Mouse (Mus musculus) neural tube, embryonic 11.5 days (tissue): ENCODE measurements around the gene Cog4. TPM values are rescaled to one million over a fixed set of nuclear protein-coding genes. Genes with fewer than 3 reads are reported as not detected.

Source experiments
- ATAC-seq: fragments of 200-750 bp; cut with Nextera tagmentation; 2 replicates; pipeline ENCODE4 v1.8.0; 2017; ENCODE audit warnings: moderate number of reproducible peaks, mild to moderate bottlenecking, moderate TSS enrichment, moderate library complexity; ENCODE audit not compliant: insufficient read depth, low FRiP score, low TSS enrichment
- DNase-seq: peaks from one replicate; pipeline ENCODE4 v3.0.0-alpha.2; 2015; ENCODE audit warnings: low spot score
- H3K27ac ChIP-seq: fragments of 300-500 bp; sonication (generic); 2 replicates; pipeline ENCODE4 v1.5.1; 2014; ENCODE audit warnings: low read depth, mild to moderate bottlenecking, low read length
- H3K27me3 ChIP-seq: fragments of 300-500 bp; sonication (generic); 2 replicates; pipeline ENCODE4 v1.6.1; 2014; ENCODE audit warnings: mild to moderate bottlenecking, low read length, mixed read lengths; ENCODE audit not compliant: control insufficient read depth, insufficient read depth
- H3K36me3 ChIP-seq: fragments of 300-500 bp; sonication (generic); 2 replicates; pipeline ENCODE4 v1.6.1; 2014; ENCODE audit warnings: mild to moderate bottlenecking, low read length, moderate library complexity, mixed read lengths; ENCODE audit not compliant: control insufficient read depth, insufficient read depth
- H3K4me1 ChIP-seq: fragments of 300-500 bp; sonication (generic); 2 replicates; pipeline ENCODE4 v1.6.1; 2014; ENCODE audit warnings: low read length, mixed read lengths; ENCODE audit not compliant: control insufficient read depth, insufficient read depth
- H3K4me2 ChIP-seq: fragments of 300-500 bp; sonication (generic); 2 replicates; pipeline ENCODE4 v1.6.1; 2014; ENCODE audit warnings: low read depth, mild to moderate bottlenecking, moderate library complexity
- H3K4me3 ChIP-seq: fragments of 300-500 bp; sonication (generic); 2 replicates; pipeline ENCODE4 v1.5.1; 2014; ENCODE audit warnings: low read depth, low read length
- H3K9ac ChIP-seq: fragments of 300-500 bp; sonication (generic); 2 replicates; pipeline ENCODE4 v1.6.1; 2014; ENCODE audit warnings: mild to moderate bottlenecking, low read length
- H3K9me3 ChIP-seq: fragments of 300-500 bp; sonication (generic); 2 replicates; pipeline ENCODE4 v1.6.1; 2016; ENCODE audit warnings: low read length; ENCODE audit not compliant: control insufficient read depth
- WGBS: fragments of 180-500 bp; shearing (Covaris S2); extraction: QIAGEN DNeasy Blood & Tissue Kit; methylation state at CpG from one replicate; pipeline ENCODE4 v1.1.7; 2014; 5-methylcytosine and 5-hydroxymethylcytosine counted together
- polyA plus RNA-seq: library from polyadenylated mRNA; unstranded; fragments of >200 nt; fragmentation: Nextera tagmentation; extraction: Ambion mirVana; gene quantifications from 2 replicates; pipeline ENCODE4 v1.2.1, GENCODE M21; 2014

Cog4 gene
- 71.0 and 73.5 TPM in 2 replicates for polyA plus RNA-seq

GRCm38 (mm10) chr8:110846405-110847170 lies at the start of gene Cog4, which contains the start of gene Sf3b3:
Cog4 (plus strand) TSS chr8:110846600.
Sf3b3 (minus strand) TSS chr8:110846787.
- no peaks in the 10 kb centered on the region for H3K27me3 ChIP-seq

GRCm38 (mm10) chr8:110797086-110797485 lies 49.3 kb upstream of the Cog4 start:
- H3K27ac ChIP-seq: no peak overlapping the region
- DNase-seq: no peak
- no peaks in the 10 kb centered on the region for H3K27me3 ChIP-seq
- no peak overlapping the region for H3K4me2 ChIP-seq
- H3K9ac ChIP-seq: no peak overlapping the region
- H3K4me3 ChIP-seq: no peak overlapping the region
- no peaks in the 10 kb centered on the region for H3K36me3 ChIP-seq
- ATAC-seq: no peak
- no peaks in the 10 kb centered on the region for H3K9me3 ChIP-seq
- 94% methylated on average over 8 of the region's 8 CpGs for WGBS
- H3K4me1 ChIP-seq: no peaks in the 10 kb centered on the region

More at GRCm38 (mm10) chr8:110846405-110847170, at the start of gene Cog4, which contains the start of gene Sf3b3:
- peak; percentile 89 for DNase-seq
- H3K4me3 ChIP-seq: peak within 1 kb of the TSS; percentile 91
- peak; percentile 86 for ATAC-seq
- H3K4me2 ChIP-seq: peak within 1 kb of the TSS; percentile 83
- WGBS: under 1% methylated on average over 53 of the region's 53 CpGs
- peak within 1 kb of the TSS; percentile 74 for H3K27ac ChIP-seq
- peaks cover 7% of the 10 kb centered on the region for H3K4me1 ChIP-seq
- H3K9me3 ChIP-seq: no peaks in the 10 kb centered on the region
- H3K36me3 ChIP-seq: peaks cover 6% of the 10 kb centered on the region
- H3K9ac ChIP-seq: peak within 1 kb of the TSS; percentile 95

- no peaks in the 10 kb centered on the region for H3K4me1 ChIP-seq
- no peaks in the 10 kb centered on the region for H3K9me3 ChIP-seq
- H3K4me3 ChIP-seq: no peak overlapping the region
- ATAC-seq (no peak), DNase-seq (no peak)
- H3K27ac ChIP-seq: no peak overlapping the region
- no peak overlapping the region for H3K9ac ChIP-seq
- H3K27me3 ChIP-seq: no peaks in the 10 kb centered on the region
- 83% methylated on average over 5 of the region's 5 CpGs for whole genome bisulfite sequencing
- no peaks in the 10 kb centered on the region for H3K36me3 ChIP-seq
- H3K4me2 ChIP-seq: no peak overlapping the region
Measured at GRCm38 (mm10) chr8:110802988-110803387, 43.4 kb upstream of the Cog4 start.

GRCm38 (mm10) chr8:110803856-110804255 lies 42.5 kb upstream of the Cog4 start:
- no peaks in the 10 kb centered on the region for H3K4me1 ChIP-seq
- H3K4me3 ChIP-seq: no peak overlapping the region
- 93% methylated on average over 9 of the region's 9 CpGs for WGBS
- ATAC-seq (no peak), DNase-seq (no peak)
- H3K9me3 ChIP-seq: no peaks in the 10 kb centered on the region
- no peaks in the 10 kb centered on the region for H3K27me3 ChIP-seq
- no peak overlapping the region for H3K9ac ChIP-seq
- H3K36me3 ChIP-seq: no peaks in the 10 kb centered on the region; the same call in 1 of the 2 replicates
- no peak overlapping the region for H3K27ac ChIP-seq
- H3K4me2 ChIP-seq: no peak overlapping the region

GRCm38 (mm10) chr8:110804825-110805514 lies 41.4 kb upstream of the Cog4 start:
- no peak overlapping the region for H3K9ac ChIP-seq
- no peaks in the 10 kb centered on the region for H3K9me3 ChIP-seq
- 64% methylated on average over 2 of the region's 3 CpGs for WGBS
- no peak overlapping the region for H3K4me2 ChIP-seq
- H3K27ac ChIP-seq: no peak overlapping the region
- no peaks in the 10 kb centered on the region; the same call in 1 of the 2 replicates for H3K36me3 ChIP-seq
- H3K4me1 ChIP-seq: no peaks in the 10 kb centered on the region
- ATAC-seq (no peak), DNase-seq (no peak)
- no peaks in the 10 kb centered on the region for H3K27me3 ChIP-seq
- no peak overlapping the region for H3K4me3 ChIP-seq

- DNase-seq (no peak), ATAC-seq (no peak)
- no peaks in the 10 kb centered on the region for H3K9me3 ChIP-seq
- H3K36me3 ChIP-seq: no peaks in the 10 kb centered on the region; the same call in 1 of the 2 replicates
- no peak within 1 kb of the TSS for H3K9ac ChIP-seq
- H3K4me3 ChIP-seq: no peak within 1 kb of the TSS
- no peak within 1 kb of the TSS for H3K4me2 ChIP-seq
- WGBS: 44% methylated on average over 12 of the region's 12 CpGs
- H3K27me3 ChIP-seq: no peaks in the 10 kb centered on the region
- H3K27ac ChIP-seq: no peak within 1 kb of the TSS
- no peaks in the 10 kb centered on the region for H3K4me1 ChIP-seq
Measured at GRCm38 (mm10) chr8:110805669-110806068, 40.7 kb upstream of the Cog4 start, which contains the start of gene Il34. Il34 (minus strand) TSS chr8:110805924.

- WGBS: 91% methylated on average over 1 of the region's 1 CpGs
- no peaks in the 10 kb centered on the region for H3K27me3 ChIP-seq
- no peak for DNase-seq
- H3K4me1 ChIP-seq: no peaks in the 10 kb centered on the region
- H3K4me2 ChIP-seq: no peak overlapping the region
- no peaks in the 10 kb centered on the region for H3K9me3 ChIP-seq
- H3K27ac ChIP-seq: no peak overlapping the region
- ATAC-seq: no peak
- H3K9ac ChIP-seq: no peak overlapping the region
- H3K4me3 ChIP-seq: no peak overlapping the region
- H3K36me3 ChIP-seq: no peaks in the 10 kb centered on the region; the same call in 1 of the 2 replicates
Measured at GRCm38 (mm10) chr8:110806146-110806545, 40.3 kb upstream of the Cog4 start.

GRCm38 (mm10) chr8:110808495-110809472 lies 37.6 kb upstream of the Cog4 start:
- no peak overlapping the region for H3K4me2 ChIP-seq
- H3K4me3 ChIP-seq: no peak overlapping the region
- DNase-seq (no peak), ATAC-seq (no peak)
- peaks cover 18% of the 10 kb centered on the region for H3K36me3 ChIP-seq
- 68% methylated on average over 13 of the region's 13 CpGs for WGBS
- no peak overlapping the region for H3K27ac ChIP-seq
- no peaks in the 10 kb centered on the region for H3K27me3 ChIP-seq
- no peaks in the 10 kb centered on the region for H3K9me3 ChIP-seq
- H3K4me1 ChIP-seq: no peaks in the 10 kb centered on the region
- H3K9ac ChIP-seq: no peak overlapping the region
